Mouse (Mus musculus): ENCODE data around the gene E2f1. TPM values are rescaled to one million over a fixed set of nuclear protein-coding genes. Genes with fewer than 3 reads are reported as not detected.

E2f1 gene
- polyA plus RNA-seq, 1 experiment: 15.2 TPM

DNA sequence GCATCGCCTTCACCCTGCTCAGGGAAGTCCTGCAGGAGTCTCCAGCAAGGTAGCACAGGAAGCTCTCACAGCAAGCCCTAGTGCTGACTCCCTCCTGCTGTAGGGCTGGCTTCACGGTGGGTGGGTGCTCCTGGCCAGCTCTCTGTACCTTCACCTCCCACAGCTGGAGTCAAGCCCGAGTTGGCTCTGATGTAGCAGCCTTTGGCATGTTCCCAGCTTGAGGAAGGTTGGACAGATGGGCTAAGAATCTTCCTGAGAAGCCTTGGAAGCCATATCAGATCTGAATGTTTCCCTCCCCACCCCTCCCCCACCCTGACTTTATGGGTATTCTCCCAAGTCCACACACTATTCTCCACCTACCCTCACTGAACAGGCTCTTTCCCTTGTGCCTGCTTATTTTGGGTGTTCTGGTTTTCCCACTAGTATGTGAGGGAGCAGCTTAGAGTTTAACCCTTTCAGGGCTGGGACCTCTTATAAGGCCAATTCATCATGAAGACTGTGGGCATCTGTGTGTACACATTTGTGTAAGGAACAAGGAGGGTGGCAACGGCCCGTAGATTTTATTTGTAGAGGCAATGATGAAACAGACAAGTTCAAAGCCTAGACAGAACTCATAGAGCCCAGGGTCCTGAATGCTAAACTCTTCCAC is 12.4 kb downstream of the E2f1 start:
- peak overlapping the region; percentile 93 for H3K4me3 ChIP-seq (ENCODE audit: insufficient read depth, low read length)
- peak overlapping the region; percentile 74; the same call in 1 of the 2 replicates for H3K27ac ChIP-seq (ENCODE audit: insufficient read depth, low read length)
- peaks cover 3% of the 10 kb centered on the region for H3K4me1 ChIP-seq (ENCODE audit: control insufficient read depth, insufficient read depth, low read length)
- TF ChIP-seq CTCF (IDR thresholded peaks at IDR 0.05; ENCODE audit: extremely low read depth, insufficient read depth, low read length): no peak
- no peak for TF ChIP-seq POLR2A (IDR thresholded peaks at IDR 0.05; ENCODE audit: extremely low read depth, insufficient read depth, low read length)

- TF ChIP-seq POLR2A (IDR thresholded peaks at IDR 0.05; ENCODE audit: extremely low read depth, insufficient read depth, low read length): no peak
- H3K27ac ChIP-seq (ENCODE audit: insufficient read depth, low read length): peak overlapping the region; percentile 19; the same call in 1 of the 2 replicates
- no peak overlapping the region for H3K4me3 ChIP-seq (ENCODE audit: insufficient read depth, low read length)
- peaks cover 3% of the 10 kb centered on the region for H3K4me1 ChIP-seq (ENCODE audit: control insufficient read depth, insufficient read depth, low read length)
These were observed 14.5 kb downstream of the E2f1 start for GRCm38 (mm10) chr2:154555235-154555634.

DNA sequence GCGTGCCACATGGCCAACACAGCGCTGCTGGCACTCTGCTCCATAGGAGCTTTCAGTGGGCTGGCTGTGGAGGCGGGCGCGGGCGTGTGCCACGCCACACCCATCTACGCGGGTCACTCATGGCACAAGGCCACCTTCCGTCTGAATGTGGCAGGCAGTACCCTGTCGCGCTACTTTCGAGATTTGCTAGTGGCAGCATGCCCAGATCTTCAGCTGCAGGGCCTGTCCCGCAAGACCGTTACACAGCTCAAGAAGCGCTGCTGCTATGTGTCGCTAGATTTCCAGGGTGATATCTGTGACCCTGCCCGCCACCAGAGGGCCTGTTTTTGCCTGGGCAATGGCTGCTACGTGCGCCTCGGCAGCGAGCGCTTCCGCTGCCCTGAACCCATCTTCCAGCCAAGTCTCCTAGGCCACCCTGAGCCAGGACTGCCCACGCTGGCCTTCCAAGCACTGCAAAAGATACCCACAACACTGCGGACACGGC is 17.2 kb downstream of the E2f1 start:
- peaks cover 3% of the 10 kb centered on the region for H3K4me1 ChIP-seq (ENCODE audit: control insufficient read depth, insufficient read depth, low read length)
- no peak overlapping the region for H3K27ac ChIP-seq (ENCODE audit: insufficient read depth, low read length)
- TF ChIP-seq POLR2A (IDR thresholded peaks at IDR 0.05; ENCODE audit: extremely low read depth, insufficient read depth, low read length) (no peak), CTCF (IDR thresholded peaks at IDR 0.05; ENCODE audit: extremely low read depth, insufficient read depth, low read length) (peak; percentile 44)
- no peak overlapping the region for H3K4me3 ChIP-seq (ENCODE audit: insufficient read depth, low read length)

DNA sequence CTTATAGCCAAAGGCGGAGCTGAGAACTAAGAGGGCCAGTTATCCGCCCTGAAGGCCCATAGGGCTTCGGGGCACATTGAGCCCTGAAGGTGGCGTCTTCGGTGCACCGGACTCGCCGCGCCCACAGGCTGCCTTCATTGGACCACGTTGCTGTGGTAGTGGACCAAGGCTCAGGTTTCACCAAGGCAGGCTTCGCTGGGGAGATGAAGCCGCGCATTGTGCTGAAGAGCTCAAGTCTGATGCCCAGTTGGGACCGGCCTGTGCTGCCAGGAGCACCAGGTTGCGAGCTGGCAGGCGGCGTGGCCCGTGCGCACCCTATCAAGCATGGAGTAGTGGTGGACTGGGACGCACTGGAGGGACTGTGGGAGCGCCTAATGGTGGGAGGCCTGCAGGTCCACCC is 17.8 kb downstream of the E2f1 start:
- H3K4me3 ChIP-seq (ENCODE audit: insufficient read depth, low read length): no peak overlapping the region
- TF ChIP-seq POLR2A (IDR thresholded peaks at IDR 0.05; ENCODE audit: extremely low read depth, insufficient read depth, low read length) (no peak), CTCF (IDR thresholded peaks at IDR 0.05; ENCODE audit: extremely low read depth, insufficient read depth, low read length) (no peak)
- H3K4me1 ChIP-seq (ENCODE audit: control insufficient read depth, insufficient read depth, low read length): peaks cover 3% of the 10 kb centered on the region
- no peak overlapping the region for H3K27ac ChIP-seq (ENCODE audit: insufficient read depth, low read length)

DNA sequence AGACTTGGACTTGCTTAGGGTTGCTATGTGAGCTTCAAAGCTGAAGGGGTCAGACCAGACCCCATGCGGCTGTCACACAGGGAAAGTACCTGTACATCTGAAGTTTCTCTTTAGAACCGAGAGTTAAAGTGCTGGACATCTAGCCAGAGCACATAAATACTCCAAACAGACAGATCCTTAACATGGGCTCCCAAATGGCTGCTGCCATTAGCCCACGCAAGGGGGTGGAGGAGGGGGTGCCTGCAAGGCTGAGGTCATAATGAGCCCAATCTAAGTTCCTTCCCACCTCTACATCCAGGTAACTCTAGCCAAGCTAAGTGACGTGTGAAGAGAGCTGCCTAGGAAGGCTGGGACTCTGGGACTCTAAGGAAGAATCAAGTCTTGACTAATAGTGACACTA is 18.2 kb downstream of the E2f1 start, which contains the start of gene Actl10:
TSS of gene Actl10 (plus strand) at position 301 of the 400 bp plus-strand sequence.
- TF ChIP-seq POLR2A (IDR thresholded peaks at IDR 0.05; ENCODE audit: extremely low read depth, insufficient read depth, low read length): no peak
- no peak for TF ChIP-seq CTCF (IDR thresholded peaks at IDR 0.05; ENCODE audit: extremely low read depth, insufficient read depth, low read length)
- H3K4me3 ChIP-seq (ENCODE audit: insufficient read depth, low read length): no peak within 1 kb of the TSS
- H3K4me1 ChIP-seq (ENCODE audit: control insufficient read depth, insufficient read depth, low read length): peaks cover 3% of the 10 kb centered on the region
- H3K27ac ChIP-seq (ENCODE audit: insufficient read depth, low read length): no peak within 1 kb of the TSS

- Histone ChIP-seq H3K27ac (ENCODE audit: insufficient read depth, low read length) (no peak overlapping the region), H3K4me1 (ENCODE audit: control insufficient read depth, insufficient read depth, low read length) (peaks cover 3% of the 10 kb centered on the region), H3K4me3 (ENCODE audit: insufficient read depth, low read length) (no peak overlapping the region)
- no peak for TF ChIP-seq CTCF (IDR thresholded peaks at IDR 0.05; ENCODE audit: extremely low read depth, insufficient read depth, low read length)
- no peak for TF ChIP-seq POLR2A (IDR thresholded peaks at IDR 0.05; ENCODE audit: extremely low read depth, insufficient read depth, low read length)
These were observed 18.8 kb downstream of the E2f1 start for GRCm38 (mm10) chr2:154550937-154551336.

DNA sequence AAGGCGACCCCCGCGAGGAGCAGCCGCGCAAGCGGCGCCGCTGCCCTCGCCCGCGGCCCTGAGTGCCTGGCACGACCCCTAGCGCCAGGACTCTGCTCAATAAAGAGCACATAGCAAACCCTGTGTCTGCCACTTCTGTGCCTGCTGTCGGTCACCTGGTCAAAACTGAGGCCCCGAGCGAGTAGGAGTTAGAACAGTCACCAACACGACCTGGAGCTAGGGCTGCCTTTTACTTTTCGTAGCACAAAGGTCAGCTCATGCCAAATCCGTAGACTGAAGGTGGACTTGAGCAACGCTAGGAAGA is 19.9 kb downstream of the E2f1 start:
- TF ChIP-seq POLR2A (IDR thresholded peaks at IDR 0.05; ENCODE audit: extremely low read depth, insufficient read depth, low read length): no peak
- TF ChIP-seq CTCF (IDR thresholded peaks at IDR 0.05; ENCODE audit: extremely low read depth, insufficient read depth, low read length): no peak
- Histone ChIP-seq H3K4me3 (ENCODE audit: insufficient read depth, low read length) (no peak overlapping the region), H3K4me1 (ENCODE audit: control insufficient read depth, insufficient read depth, low read length) (peaks cover under 1% of the 10 kb centered on the region), H3K27ac (ENCODE audit: insufficient read depth, low read length) (no peak overlapping the region)

- Histone ChIP-seq H3K4me1 (ENCODE audit: control insufficient read depth, insufficient read depth, low read length) (no peaks in the 10 kb centered on the region), H3K27ac (ENCODE audit: insufficient read depth, low read length) (no peak overlapping the region), H3K4me3 (ENCODE audit: insufficient read depth, low read length) (no peak overlapping the region)
- no peak for TF ChIP-seq CTCF (IDR thresholded peaks at IDR 0.05; ENCODE audit: extremely low read depth, insufficient read depth, low read length)
- 0 out of 2 replicates have a peak, but pooled peaks have one; percentile 1 for TF ChIP-seq POLR2A (IDR thresholded peaks at IDR 0.05; ENCODE audit: extremely low read depth, insufficient read depth, low read length)
These were observed 20.4 kb downstream of the E2f1 start for GRCm38 (mm10) chr2:154549127-154549885.

- Histone ChIP-seq H3K4me3 (ENCODE audit: insufficient read depth, low read length) (no peak overlapping the region), H3K4me1 (ENCODE audit: control insufficient read depth, insufficient read depth, low read length) (no peaks in the 10 kb centered on the region), H3K27ac (ENCODE audit: insufficient read depth, low read length) (no peak overlapping the region)
- TF ChIP-seq POLR2A (IDR thresholded peaks at IDR 0.05; ENCODE audit: extremely low read depth, insufficient read depth, low read length) (no peak), CTCF (IDR thresholded peaks at IDR 0.05; ENCODE audit: extremely low read depth, insufficient read depth, low read length) (no peak)
These were observed 21.0 kb downstream of the E2f1 start for GRCm38 (mm10) chr2:154548688-154549087.

DNA sequence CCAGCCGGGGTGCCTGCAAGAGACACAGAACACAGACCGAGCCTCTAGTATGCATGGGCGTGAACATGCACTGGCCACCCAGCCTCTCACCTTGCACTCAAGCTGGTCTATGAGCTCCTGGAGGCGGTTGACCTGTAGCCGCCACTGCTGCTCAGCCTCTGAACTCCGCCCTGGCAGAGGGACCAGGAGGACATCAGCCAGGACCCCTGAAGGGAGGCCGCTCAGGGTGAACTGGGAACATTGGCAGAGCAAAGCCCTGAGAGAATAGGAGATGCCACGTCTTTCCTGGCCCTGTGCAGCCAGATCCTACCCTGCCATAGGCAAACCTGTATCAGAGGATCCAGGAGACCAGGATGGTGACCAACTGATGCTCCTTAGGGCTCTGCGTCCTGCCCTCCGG is 23.0 kb downstream of the E2f1 start, which contains the start of gene 1700003F12Rik:
TSS of gene 1700003F12Rik (plus strand) at position 375 of the 400 bp plus-strand sequence.
- no peak within 1 kb of the TSS for H3K27ac ChIP-seq (ENCODE audit: insufficient read depth, low read length)
- no peaks in the 10 kb centered on the region for H3K4me1 ChIP-seq (ENCODE audit: control insufficient read depth, insufficient read depth, low read length)
- TF ChIP-seq POLR2A (IDR thresholded peaks at IDR 0.05; ENCODE audit: extremely low read depth, insufficient read depth, low read length) (no peak), CTCF (IDR thresholded peaks at IDR 0.05; ENCODE audit: extremely low read depth, insufficient read depth, low read length) (no peak)
- no peak within 1 kb of the TSS for H3K4me3 ChIP-seq (ENCODE audit: insufficient read depth, low read length)

Measured in cortical plate, adult 2 months (tissue).